Mouse (Mus musculus) hindbrain, postnatal 0 days (tissue): Measurements from ENCODE around the gene Tmc6. TPM values are rescaled to one million over a fixed set of nuclear protein-coding genes. Genes with fewer than 3 reads are reported as not detected.

Experiments used
- ATAC-seq: fragments of 200-750 bp; cut with Nextera tagmentation; 2 replicates; pipeline ENCODE4 v1.8.0; 2017; ENCODE audit warnings: mild to moderate bottlenecking, moderate TSS enrichment, moderate library complexity
- DNase-seq: peaks from one replicate; pipeline ENCODE4 v3.0.0-alpha.2; 2015; ENCODE audit warnings: low spot score
- H3K27ac ChIP-seq: fragments of 300-500 bp; sonication (generic); 2 replicates; pipeline ENCODE4 v1.5.1; 2014; ENCODE audit warnings: mild to moderate bottlenecking
- H3K27me3 ChIP-seq: fragments of 300-500 bp; sonication (generic); 2 replicates; pipeline ENCODE4 v1.6.1; 2014; ENCODE audit warnings: low read length, mixed read lengths; ENCODE audit not compliant: insufficient read depth
- H3K36me3 ChIP-seq: fragments of 300-500 bp; sonication (generic); 2 replicates; pipeline ENCODE4 v1.6.1; 2014; ENCODE audit warnings: low read length, mixed read lengths; ENCODE audit not compliant: insufficient read depth
- H3K4me1 ChIP-seq: fragments of 300-500 bp; sonication (generic); 2 replicates; pipeline ENCODE4 v1.6.1; 2014; ENCODE audit warnings: antibody characterized with exemption, low read length, mixed read lengths; ENCODE audit not compliant: insufficient read depth
- H3K4me2 ChIP-seq: fragments of 300-500 bp; sonication (generic); 2 replicates; pipeline ENCODE4 v1.6.1; 2014; ENCODE audit warnings: low read depth, mild to moderate bottlenecking, low read length, moderate library complexity, mixed read lengths
- H3K4me3 ChIP-seq: fragments of 300-500 bp; sonication (generic); 2 replicates; pipeline ENCODE4 v1.5.1; 2014; ENCODE audit warnings: low read length
- H3K9ac ChIP-seq: fragments of 300-500 bp; sonication (generic); replicated peaks from 2 replicates; pipeline ENCODE4 v1.6.1; 2014; ENCODE audit warnings: mild to moderate bottlenecking, low read length, moderate library complexity, mixed read lengths
- H3K9me3 ChIP-seq: fragments of 300-500 bp; sonication (generic); 2 replicates; pipeline ENCODE4 v1.6.1; 2016; ENCODE audit warnings: low read length, mixed read lengths
- CTCF ChIP-seq: IDR thresholded peaks from 2 replicates; pipeline ENCODE4 v1.5.1; 2016; ENCODE audit warnings: antibody characterized with exemption, control low read depth, low read depth
- WGBS: fragments of 180-500 bp; shearing (Covaris S2); extraction: QIAGEN DNeasy Blood & Tissue Kit; methylation state at CpG from one replicate; pipeline ENCODE4 v1.1.7; 2014; 5-methylcytosine and 5-hydroxymethylcytosine counted together
- polyA plus RNA-seq: library from polyadenylated mRNA; unstranded; fragments of >200 nt; fragmentation: Nextera tagmentation; extraction: Ambion mirVana; gene quantifications from 2 replicates; pipeline ENCODE4 v1.2.1, GENCODE M21; 2015
- total RNA-seq: library from RNA; depleted of rRNA; stranded (reverse); fragments of >200 nt; gene quantifications from 2 replicates; pipeline ENCODE4 v1.2.3, GENCODE M21; 2014

Gene Tmc6
- total and polyA plus RNA-seq, 2 experiments from 2014 or later, result 3.2 to 4.7 TPM

DNA sequence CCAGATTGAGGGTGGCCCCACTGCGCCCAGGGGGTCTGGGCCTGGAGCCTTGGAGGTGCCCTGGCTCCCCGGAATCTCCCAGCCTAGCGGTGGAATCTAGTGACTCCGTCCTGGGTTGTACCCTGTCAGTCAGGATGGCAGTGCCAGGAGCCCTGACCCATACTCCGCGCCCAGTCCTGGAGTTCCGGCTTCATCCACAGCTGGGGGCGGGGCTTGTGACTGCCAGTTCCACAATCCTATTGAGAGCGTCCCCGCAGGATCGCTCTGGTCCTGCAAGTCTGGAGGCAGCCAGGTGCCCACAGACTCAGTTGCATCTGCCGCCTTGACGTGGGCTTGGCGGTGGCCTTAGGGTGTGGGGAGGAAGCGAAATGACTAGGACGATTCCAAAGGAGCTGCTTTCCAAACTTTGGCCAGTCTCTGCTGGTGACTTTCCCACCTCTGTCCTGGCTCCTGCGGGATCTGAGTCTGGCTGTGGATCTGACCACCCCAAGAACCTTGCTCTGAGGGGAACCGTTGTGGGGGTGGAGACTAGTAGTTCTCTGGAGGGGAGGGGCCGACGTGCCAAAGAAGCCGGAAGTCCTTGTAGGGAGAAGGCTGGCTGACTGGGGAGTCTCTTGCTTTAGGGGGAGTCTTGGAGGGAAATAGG, 28.5 kb upstream of the Tmc6 start:
- under 1% methylated on average over 21 of the region's 21 CpGs for WGBS
- peak; percentile 93 for ATAC-seq

DNA sequence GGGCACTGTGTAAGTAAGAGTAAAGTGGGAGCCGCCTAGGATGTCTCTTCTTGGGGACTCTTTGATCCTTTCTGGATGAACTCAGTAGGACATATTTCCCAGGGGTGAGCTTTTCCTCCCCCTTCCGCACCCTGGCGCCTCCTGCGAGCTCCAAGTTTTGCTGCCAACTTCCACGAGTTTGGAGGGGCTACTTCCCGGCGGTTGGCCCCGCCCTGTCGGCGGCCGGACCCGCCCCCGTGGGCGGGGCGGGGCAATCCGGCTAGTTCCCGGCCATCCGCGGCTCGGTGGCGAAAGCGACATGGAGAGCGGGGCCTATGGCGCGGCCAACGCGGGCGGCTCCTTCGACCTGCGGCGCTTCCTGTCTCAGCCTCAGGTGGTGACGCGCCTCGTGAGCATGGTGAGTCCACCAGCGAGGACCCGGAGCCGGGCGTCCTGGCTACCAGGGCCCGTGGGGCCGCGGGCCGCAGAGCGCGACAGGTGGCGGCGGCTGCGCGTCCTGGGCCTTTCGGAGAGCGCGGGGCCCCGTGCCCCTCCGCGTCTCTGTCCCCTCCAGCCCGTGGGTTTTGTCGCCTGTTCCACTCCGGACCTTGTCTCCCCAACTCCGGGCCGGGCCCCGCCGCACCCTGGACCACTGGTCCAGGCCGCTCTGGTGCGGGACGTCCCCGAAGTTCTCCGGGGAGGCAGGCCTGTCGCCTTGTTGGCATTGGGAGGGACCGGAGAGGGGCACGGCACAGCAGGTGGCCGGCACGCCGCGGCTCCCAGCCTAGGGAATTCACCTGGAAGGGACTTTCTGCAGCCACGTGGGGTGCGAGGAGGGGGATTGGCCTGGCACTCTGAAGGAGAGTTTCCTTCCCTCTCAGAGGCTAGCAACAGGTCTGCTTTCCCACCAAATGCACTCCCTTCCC, 27.7 kb upstream of the Tmc6 start, which contains the start of the genes Gm20708 and Syngr2:
Gm20708 (plus strand) TSS at position 262 of the 905 bp plus-strand sequence.
Syngr2 (plus strand) TSS at position 262 of the 905 bp plus-strand sequence.
- H3K36me3 ChIP-seq, result no peaks in the 10 kb centered on the region
- peaks cover 12% of the 10 kb centered on the region for H3K4me1 ChIP-seq
- peak within 1 kb of the TSS; percentile 100 for H3K4me2 ChIP-seq
- H3K9ac ChIP-seq, result peak within 1 kb of the TSS; percentile 61
- H3K27me3 ChIP-seq, result no peaks in the 10 kb centered on the region
- peak within 1 kb of the TSS; percentile 62; the same call in 1 of the 2 replicates for H3K27ac ChIP-seq
- ATAC-seq (peak; percentile 69; the same call in 1 of the 2 replicates), DNase-seq (peak; percentile 86)
- TF ChIP-seq CTCF, result no peak
- peak within 1 kb of the TSS; percentile 74 for H3K4me3 ChIP-seq
- H3K9me3 ChIP-seq, result no peaks in the 10 kb centered on the region
- under 1% methylated on average over 71 of the region's 75 CpGs for whole genome bisulfite sequencing

More for the DNA sequence above, 28.5 kb upstream of the Tmc6 start:
- peak overlapping the region; percentile 74 for H3K4me3 ChIP-seq
- H3K9ac ChIP-seq, result peak overlapping the region; percentile 61
- TF ChIP-seq CTCF, result peak; percentile 72
- H3K9me3 ChIP-seq, result no peaks in the 10 kb centered on the region
- peak overlapping the region; percentile 100 for H3K4me2 ChIP-seq
- peaks cover 12% of the 10 kb centered on the region for H3K4me1 ChIP-seq
- H3K36me3 ChIP-seq, result no peaks in the 10 kb centered on the region
- DNase-seq, result peak; percentile 89
- H3K27me3 ChIP-seq, result no peaks in the 10 kb centered on the region
- H3K27ac ChIP-seq, result peak overlapping the region; percentile 62; the same call in 1 of the 2 replicates

DNA sequence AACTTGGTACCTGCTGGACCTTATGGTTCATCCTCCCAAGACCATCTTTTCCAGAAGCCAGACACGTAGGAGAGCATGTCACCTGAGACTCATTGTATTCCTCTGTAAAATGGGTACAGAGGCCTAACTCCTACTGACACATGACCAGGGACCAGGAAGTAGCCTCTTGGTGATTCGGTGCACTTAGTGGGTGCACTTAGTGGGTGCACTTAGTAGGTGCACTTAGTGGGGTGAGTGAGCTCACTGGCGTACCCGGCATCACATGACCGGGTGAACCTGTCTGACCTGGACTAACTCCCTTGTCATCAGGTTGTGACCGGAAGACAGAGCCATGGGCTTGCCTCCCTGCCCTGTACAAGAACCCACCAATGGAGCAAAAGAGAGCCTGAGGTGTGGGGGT, 24.8 kb upstream of the Tmc6 start:
- ATAC-seq (no peak), DNase-seq (no peak)
- Histone ChIP-seq H3K36me3 (no peaks in the 10 kb centered on the region), H3K27ac (no peak overlapping the region), H3K9ac (no peak overlapping the region), H3K9me3 (no peaks in the 10 kb centered on the region), H3K27me3 (no peaks in the 10 kb centered on the region), H3K4me3 (no peak overlapping the region), H3K4me2 (no peak overlapping the region), H3K4me1 (peaks cover 12% of the 10 kb centered on the region)
- WGBS, result 94% methylated on average over 6 of the region's 6 CpGs
- no peak for TF ChIP-seq CTCF

DNA sequence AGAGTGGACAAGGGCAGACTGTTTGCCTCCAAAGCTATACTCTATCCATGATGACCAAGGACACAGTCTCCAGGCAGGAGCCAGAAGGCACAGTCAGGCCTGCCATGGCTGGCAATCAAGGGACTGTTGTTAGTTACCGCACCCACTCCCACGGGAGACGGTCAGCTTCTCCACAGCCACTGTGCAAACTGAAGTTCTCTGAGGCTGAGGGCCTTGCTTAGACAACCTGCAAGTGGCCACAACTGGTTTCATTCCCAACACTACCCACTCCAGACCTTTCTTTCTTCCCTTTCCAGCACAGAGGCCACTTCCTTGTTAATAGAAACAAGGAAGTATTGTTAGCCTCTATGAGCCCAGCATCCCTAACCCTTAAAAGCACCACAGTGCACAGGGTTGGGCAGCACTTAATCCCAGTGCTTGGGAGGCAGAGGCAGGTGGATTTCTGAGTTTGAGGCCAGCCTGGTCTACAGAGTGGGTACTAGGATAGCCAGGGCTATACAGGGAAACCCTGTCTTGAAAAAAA, 21.2 kb upstream of the Tmc6 start:
- H3K9ac ChIP-seq, result no peak overlapping the region
- no peaks in the 10 kb centered on the region for H3K27me3 ChIP-seq
- no peaks in the 10 kb centered on the region for H3K4me1 ChIP-seq
- DNase-seq (no peak), ATAC-seq (no peak)
- 97% methylated on average over 3 of the region's 3 CpGs for WGBS
- no peaks in the 10 kb centered on the region for H3K36me3 ChIP-seq
- H3K9me3 ChIP-seq, result no peaks in the 10 kb centered on the region
- H3K4me3 ChIP-seq, result no peak overlapping the region
- no peak overlapping the region for H3K27ac ChIP-seq
- no peak for TF ChIP-seq CTCF
- H3K4me2 ChIP-seq, result no peak overlapping the region

DNA sequence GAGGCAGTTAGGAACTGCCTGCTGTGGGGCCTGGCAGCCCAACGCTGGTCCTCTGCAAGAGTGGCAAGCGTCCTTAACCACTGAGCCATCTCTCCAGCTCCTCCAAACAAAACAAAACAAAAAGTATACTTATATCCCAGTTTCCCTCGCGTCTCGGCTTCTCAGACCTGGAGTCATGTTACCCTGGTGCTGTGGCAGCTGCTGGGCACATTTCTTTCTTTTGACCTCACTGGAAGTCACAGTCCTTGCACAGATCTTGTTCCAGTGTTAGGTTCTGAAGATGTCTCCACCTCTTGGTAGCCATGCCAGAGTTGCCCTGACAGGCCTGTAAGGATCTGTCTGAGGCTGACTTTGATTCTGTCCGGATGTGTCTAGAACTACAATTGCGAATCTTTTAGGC, 19.7 kb upstream of the Tmc6 start:
- 83% methylated on average over 7 of the region's 7 CpGs for WGBS

DNA sequence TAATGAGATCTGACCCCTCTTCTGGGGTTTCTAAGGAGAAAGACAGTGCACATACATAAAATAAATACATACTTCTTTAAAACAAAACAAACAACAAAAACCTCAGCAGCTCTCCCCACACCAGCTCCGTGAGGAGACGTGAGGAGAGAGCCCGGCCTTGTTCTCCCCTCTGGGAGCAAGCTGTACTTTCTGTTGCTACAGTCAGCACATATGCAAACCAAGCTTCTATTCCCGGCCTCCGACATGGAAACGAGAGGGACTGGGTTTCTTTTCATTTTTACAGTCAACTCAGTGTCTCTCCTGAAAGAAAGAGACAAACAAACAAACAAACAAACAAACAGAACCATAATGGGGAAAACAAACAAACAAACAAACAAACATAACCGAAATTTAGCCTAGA, 18.0 kb upstream of the Tmc6 start:
- DNase-seq, result no peak

More for the DNA sequence above, 19.7 kb upstream of the Tmc6 start:
- H3K4me1 ChIP-seq, result no peaks in the 10 kb centered on the region
- no peak overlapping the region for H3K27ac ChIP-seq
- no peak for ATAC-seq
- no peak overlapping the region for H3K4me3 ChIP-seq
- DNase-seq, result no peak
- no peaks in the 10 kb centered on the region for H3K27me3 ChIP-seq
- no peaks in the 10 kb centered on the region for H3K36me3 ChIP-seq
- TF ChIP-seq CTCF, result no peak
- H3K9me3 ChIP-seq, result no peaks in the 10 kb centered on the region
- no peak overlapping the region for H3K4me2 ChIP-seq
- H3K9ac ChIP-seq, result no peak overlapping the region

More for the DNA sequence above, 18.0 kb upstream of the Tmc6 start:
- Histone ChIP-seq H3K4me1 (no peaks in the 10 kb centered on the region), H3K9me3 (no peaks in the 10 kb centered on the region), H3K4me3 (no peak overlapping the region), H3K27me3 (no peaks in the 10 kb centered on the region), H3K4me2 (no peak overlapping the region), H3K9ac (no peak overlapping the region), H3K36me3 (no peaks in the 10 kb centered on the region), H3K27ac (no peak overlapping the region)
- WGBS, result 74% methylated on average over 7 of the region's 7 CpGs
- no peak for ATAC-seq
- TF ChIP-seq CTCF, result no peak
